Mouse (Mus musculus) midbrain, embryonic 11.5 days (tissue): ENCODE measurements around the gene Tex47. TPM values are rescaled to one million over a fixed set of nuclear protein-coding genes. Genes with fewer than 3 reads are reported as not detected.

Experiments
- polyA plus RNA-seq: library from polyadenylated mRNA; unstranded; fragments of >200 nt; fragmentation: Nextera tagmentation; extraction: Ambion mirVana; gene quantifications from 2 replicates; pipeline ENCODE4 v1.2.1, GENCODE M21; 2014

Gene Tex47
- polyA plus RNA-seq, 1 experiment from 2014 or later = not detected

Other genes starting within 250 kb of the Tex47 start
- gene Zfp804b, start 40.6 kb downstream of the Tex47 start, polyA plus RNA-seq = 0.28 and 0.34 TPM in 2 replicates